Mouse (Mus musculus): ENCODE measurements around the gene Grik4.

DNA sequence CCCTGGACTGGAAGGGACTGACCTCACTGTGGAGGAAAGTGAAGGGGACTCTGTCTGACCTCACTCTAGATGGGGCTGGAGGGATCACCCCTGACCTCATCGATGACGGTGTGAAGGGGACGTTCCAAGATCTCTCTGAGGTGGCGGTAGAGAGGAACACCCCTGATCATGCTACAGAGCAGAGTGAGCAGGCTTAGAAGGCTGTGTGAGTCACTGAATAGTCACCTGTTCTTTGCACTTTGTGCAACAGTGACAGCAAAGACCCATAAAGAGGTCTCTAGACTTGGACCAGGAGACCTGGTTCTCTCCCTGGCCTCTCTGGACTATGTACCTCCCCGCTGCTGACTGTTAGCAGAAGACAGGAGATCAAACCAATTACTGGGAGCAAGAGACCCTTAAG, 217.1 kb downstream of the Grik4 start:
- TF ChIP-seq CTCF (conservative IDR thresholded peaks at IDR 0.05; ENCODE audit: low read length) (no peak), NANOG (IDR thresholded peaks at IDR 0.05; ENCODE audit: borderline replicate concordance, low read length) (no peak)

Measured in E14TG2a.4 (cell line).